Mouse (Mus musculus): ENCODE measurements around the gene Prrt1. TPM values are rescaled to one million over a fixed set of nuclear protein-coding genes. Genes with fewer than 3 reads are reported as not detected.

Gene Prrt1
- polyA plus RNA-seq, 1 experiment: 0.53 TPM

DNA sequence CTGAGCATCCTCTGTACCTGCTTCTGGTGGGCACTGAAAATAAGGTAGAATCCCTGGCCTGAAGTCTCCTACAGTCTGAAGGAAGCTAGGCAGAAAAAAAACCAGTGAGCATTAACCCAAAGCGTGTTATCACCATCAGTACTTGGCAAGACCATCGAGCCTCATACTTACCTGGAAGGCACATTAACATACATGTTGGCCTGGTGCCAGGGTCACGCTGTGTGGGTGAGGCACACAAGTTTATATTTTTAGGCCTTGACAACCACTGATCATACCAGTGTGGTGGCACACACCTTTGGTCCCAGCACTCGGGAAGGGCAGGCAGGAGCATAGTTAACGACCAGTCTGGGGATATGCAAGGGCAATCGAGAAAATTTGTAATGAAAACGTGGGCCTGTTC lies 21.3 kb upstream of the Prrt1 start:
- Histone ChIP-seq H3K4me3 (ENCODE audit: insufficient read depth, low read length) (no peak overlapping the region), H3K4me1 (ENCODE audit: control insufficient read depth, insufficient read depth, low read length) (peaks cover 4% of the 10 kb centered on the region; the same call in 1 of the 2 replicates), H3K27ac (ENCODE audit: insufficient read depth, low read length) (no peak overlapping the region)
- TF ChIP-seq CTCF (IDR thresholded peaks at IDR 0.05; ENCODE audit: borderline replicate concordance, insufficient read depth, low read length): no peak
- TF ChIP-seq POLR2A (IDR thresholded peaks at IDR 0.05; ENCODE audit: low read depth, low read length): no peak

DNA sequence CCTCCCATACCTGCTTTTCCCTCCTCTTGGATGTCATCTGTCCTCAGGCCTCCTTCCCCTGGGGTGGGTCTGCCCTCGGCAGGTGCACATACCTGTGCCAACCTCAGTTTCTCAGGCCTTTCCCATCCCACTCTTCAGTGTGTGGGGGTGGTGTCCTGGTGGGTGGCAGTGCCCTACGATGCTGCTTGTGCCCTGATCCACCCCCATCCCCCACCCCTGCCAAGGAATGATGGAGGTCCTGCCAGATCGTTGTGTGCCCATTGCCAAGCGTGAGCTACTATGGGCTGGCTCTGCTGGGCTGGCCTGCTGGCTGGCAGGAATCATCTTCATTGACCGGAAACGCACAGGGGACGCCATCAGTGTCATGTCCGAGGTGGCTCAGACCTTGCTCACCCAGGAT lies 18.3 kb upstream of the Prrt1 start:
- no peak for TF ChIP-seq POLR2A (IDR thresholded peaks at IDR 0.05; ENCODE audit: low read depth, low read length)
- TF ChIP-seq CTCF (IDR thresholded peaks at IDR 0.05; ENCODE audit: borderline replicate concordance, insufficient read depth, low read length): no peak
- no peak overlapping the region for H3K27ac ChIP-seq (ENCODE audit: insufficient read depth, low read length)

DNA sequence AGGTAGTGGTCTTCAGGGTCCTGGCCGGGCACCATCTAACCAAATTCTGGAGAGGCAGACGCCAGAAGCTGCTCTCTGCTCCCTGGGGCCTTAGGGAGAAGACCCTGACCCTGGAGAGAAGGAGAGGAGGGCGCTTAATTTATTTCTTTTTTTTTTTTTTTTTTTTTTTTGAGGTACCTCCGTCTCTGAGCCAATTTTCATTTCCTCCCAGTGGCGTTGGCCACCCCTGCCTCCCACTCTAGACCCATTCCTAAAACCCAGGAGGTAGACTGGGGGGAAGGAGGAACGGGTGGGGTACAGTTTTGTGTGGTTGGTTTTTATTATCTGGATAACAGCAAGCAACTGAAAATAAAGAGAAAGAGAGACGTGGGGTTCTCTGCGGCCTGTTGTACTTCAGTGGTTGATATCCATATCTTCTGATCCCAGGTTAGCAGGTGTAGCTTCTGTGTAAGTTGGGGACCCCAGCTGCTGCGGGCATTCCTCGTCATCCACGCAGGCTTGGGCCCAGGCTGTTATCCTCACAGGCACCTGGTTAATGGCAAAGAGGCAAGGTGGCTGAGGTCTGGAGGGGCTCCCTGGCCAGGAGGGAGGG lies 16.2 kb upstream of the Prrt1 start:
- Histone ChIP-seq H3K4me3 (ENCODE audit: insufficient read depth, low read length) (no peak overlapping the region), H3K4me1 (ENCODE audit: control insufficient read depth, insufficient read depth, low read length) (no peaks in the 10 kb centered on the region), H3K27ac (ENCODE audit: insufficient read depth, low read length) (no peak overlapping the region)
- TF ChIP-seq POLR2A (IDR thresholded peaks at IDR 0.05; ENCODE audit: low read depth, low read length): no peak
- no peak for TF ChIP-seq CTCF (IDR thresholded peaks at IDR 0.05; ENCODE audit: borderline replicate concordance, insufficient read depth, low read length)

More for the DNA sequence above, 18.3 kb upstream of the Prrt1 start:
- Histone ChIP-seq H3K4me1 (ENCODE audit: control insufficient read depth, insufficient read depth, low read length) (peaks cover 4% of the 10 kb centered on the region; the same call in 1 of the 2 replicates), H3K4me3 (ENCODE audit: insufficient read depth, low read length) (no peak overlapping the region)

DNA sequence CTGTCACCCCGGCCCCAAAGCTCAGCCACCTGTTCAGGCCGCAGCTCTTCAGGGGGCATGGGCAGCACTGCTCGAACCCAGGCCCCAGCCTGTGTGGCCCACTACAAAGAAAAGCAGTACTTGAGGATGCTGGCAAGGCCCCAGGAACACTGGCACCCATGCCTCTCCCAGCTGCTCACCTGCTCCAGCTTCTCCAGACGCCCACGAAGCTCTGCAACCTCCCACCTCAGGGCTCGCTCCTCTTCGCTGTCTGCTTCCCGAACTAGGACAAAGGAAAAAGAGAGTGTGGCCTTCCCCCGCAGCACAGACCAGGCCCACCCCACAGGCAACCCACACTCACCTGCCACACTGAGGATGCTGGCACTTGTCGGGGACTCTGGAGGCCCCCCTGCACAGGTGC lies 15.5 kb upstream of the Prrt1 start:
- TF ChIP-seq POLR2A (IDR thresholded peaks at IDR 0.05; ENCODE audit: low read depth, low read length) (no peak), CTCF (IDR thresholded peaks at IDR 0.05; ENCODE audit: borderline replicate concordance, insufficient read depth, low read length) (no peak)
- H3K27ac ChIP-seq (ENCODE audit: insufficient read depth, low read length): no peak overlapping the region
- no peak overlapping the region for H3K4me3 ChIP-seq (ENCODE audit: insufficient read depth, low read length)
- H3K4me1 ChIP-seq (ENCODE audit: control insufficient read depth, insufficient read depth, low read length): no peaks in the 10 kb centered on the region

DNA sequence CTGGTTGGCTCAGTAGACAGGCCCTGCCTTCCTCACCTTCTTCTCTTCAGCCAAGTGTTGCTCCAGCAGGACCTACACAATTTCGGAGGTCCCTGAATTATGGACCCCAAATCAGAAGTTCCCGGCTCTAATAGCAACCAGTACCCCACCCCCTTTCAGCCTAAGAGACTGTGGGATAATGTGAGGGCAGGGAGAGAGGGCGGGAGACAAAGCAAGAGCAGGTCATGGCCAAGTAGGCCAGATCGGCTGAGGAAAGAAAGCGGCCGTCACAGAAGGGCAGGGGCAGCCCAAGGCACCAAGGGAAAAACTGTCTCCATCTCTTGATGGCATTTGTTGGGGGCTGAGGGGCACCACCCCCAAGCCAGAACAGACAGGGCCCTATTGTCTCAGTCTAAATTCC lies 13.5 kb upstream of the Prrt1 start, which contains the start of gene Egfl8:
Egfl8 (minus strand) TSS at position 101 of the 400 bp plus-strand sequence.
- H3K4me3 ChIP-seq (ENCODE audit: insufficient read depth, low read length): no peak within 1 kb of the TSS
- no peak within 1 kb of the TSS for H3K27ac ChIP-seq (ENCODE audit: insufficient read depth, low read length)
- no peaks in the 10 kb centered on the region for H3K4me1 ChIP-seq (ENCODE audit: control insufficient read depth, insufficient read depth, low read length)
- TF ChIP-seq POLR2A (IDR thresholded peaks at IDR 0.05; ENCODE audit: low read depth, low read length) (no peak), CTCF (IDR thresholded peaks at IDR 0.05; ENCODE audit: borderline replicate concordance, insufficient read depth, low read length) (no peak)

DNA sequence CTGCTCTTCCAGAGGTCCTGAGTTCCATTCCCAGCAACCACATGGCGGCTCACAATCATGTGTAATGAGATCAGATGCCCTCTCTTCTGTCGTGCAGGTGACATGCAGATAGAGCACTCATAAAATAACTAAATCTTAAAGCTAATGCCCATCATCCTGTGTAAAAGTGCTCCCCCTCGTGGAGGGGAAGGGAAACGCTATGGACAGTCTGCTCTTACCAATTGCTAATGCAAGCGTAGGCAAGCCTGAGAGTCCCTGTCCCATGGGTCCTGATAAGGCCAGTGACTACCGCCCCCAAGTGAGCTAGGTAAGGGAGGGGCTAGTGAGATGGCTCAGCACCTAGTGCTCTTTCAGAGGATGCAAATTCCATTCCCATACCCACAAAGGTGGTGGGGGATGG lies 10.3 kb upstream of the Prrt1 start:
- Histone ChIP-seq H3K27ac (ENCODE audit: insufficient read depth, low read length) (no peak overlapping the region), H3K4me1 (ENCODE audit: control insufficient read depth, insufficient read depth, low read length) (no peaks in the 10 kb centered on the region), H3K4me3 (ENCODE audit: insufficient read depth, low read length) (no peak overlapping the region)
- TF ChIP-seq CTCF (IDR thresholded peaks at IDR 0.05; ENCODE audit: borderline replicate concordance, insufficient read depth, low read length) (peak; percentile 57; the same call in 1 of the 2 replicates), POLR2A (IDR thresholded peaks at IDR 0.05; ENCODE audit: low read depth, low read length) (no peak)

DNA sequence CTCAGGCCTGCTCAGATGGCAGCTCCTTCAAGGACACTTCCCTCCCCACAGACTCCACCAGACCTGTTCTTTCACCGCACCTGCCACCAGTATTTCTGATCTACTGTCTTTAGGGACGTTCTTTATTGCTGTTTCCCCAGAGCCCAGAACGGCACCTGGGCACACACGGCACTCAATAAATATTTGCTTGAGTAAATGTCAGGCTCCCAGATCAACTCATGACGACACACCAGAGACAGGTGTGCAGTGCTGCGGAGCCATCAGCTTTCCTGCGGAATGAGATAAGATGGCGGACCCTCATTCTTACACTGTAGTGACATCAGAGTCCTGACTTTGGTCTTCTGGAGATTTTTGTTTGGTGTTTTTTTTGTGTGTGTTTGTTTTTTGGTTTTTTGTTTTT lies 8.3 kb upstream of the Prrt1 start:
- Histone ChIP-seq H3K4me1 (ENCODE audit: control insufficient read depth, insufficient read depth, low read length) (0 out of 2 replicates have a peak, but pooled peaks cover under 1% of the 10 kb centered on the region), H3K4me3 (ENCODE audit: insufficient read depth, low read length) (no peak overlapping the region), H3K27ac (ENCODE audit: insufficient read depth, low read length) (no peak overlapping the region)
- TF ChIP-seq POLR2A (IDR thresholded peaks at IDR 0.05; ENCODE audit: low read depth, low read length) (no peak), CTCF (IDR thresholded peaks at IDR 0.05; ENCODE audit: borderline replicate concordance, insufficient read depth, low read length) (no peak)

DNA sequence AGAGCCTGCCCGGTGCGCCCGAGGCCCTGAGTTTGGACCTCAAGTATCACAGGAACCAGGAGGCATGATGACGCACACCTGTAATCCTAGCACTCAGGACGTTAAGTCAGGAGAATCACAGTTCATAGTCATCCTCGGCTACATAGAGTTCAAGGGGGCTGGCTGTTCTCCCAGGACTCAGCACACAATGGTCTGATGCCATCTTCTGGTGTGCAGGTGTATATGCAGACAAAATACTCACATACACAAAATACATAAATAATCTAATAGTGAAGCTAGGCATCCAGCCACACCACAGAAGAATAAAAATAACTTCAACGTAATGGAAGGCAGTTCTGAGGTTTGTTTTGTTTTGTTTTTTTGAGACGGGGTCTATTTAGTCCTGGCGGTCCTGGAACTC lies 6.2 kb upstream of the Prrt1 start:
- Histone ChIP-seq H3K27ac (ENCODE audit: insufficient read depth, low read length) (no peak overlapping the region), H3K4me1 (ENCODE audit: control insufficient read depth, insufficient read depth, low read length) (peaks cover 4% of the 10 kb centered on the region; the same call in 1 of the 2 replicates), H3K4me3 (ENCODE audit: insufficient read depth, low read length) (no peak overlapping the region)
- TF ChIP-seq POLR2A (IDR thresholded peaks at IDR 0.05; ENCODE audit: low read depth, low read length): no peak
- TF ChIP-seq CTCF (IDR thresholded peaks at IDR 0.05; ENCODE audit: borderline replicate concordance, insufficient read depth, low read length): no peak

DNA sequence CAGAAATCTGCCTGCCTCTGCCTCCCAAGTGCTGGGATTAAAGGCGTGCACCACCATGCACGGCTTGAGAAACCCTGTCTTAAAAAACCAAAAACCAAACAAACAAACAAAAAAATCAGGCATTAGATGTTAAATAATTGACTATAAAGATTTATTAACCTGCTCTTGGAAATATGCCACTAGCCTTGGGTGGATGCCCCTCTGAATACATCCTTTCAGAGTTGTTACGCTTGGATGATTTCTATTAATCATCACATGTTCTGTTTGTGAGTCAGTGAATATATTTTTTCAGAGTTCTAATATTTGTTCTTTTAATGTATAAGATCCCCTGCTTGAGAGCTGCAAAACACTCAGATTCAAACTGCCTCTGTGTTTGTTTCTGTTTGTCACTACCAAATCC lies 4.4 kb upstream of the Prrt1 start:
- Histone ChIP-seq H3K4me1 (ENCODE audit: control insufficient read depth, insufficient read depth, low read length) (peaks cover 9% of the 10 kb centered on the region; the same call in 1 of the 2 replicates), H3K27ac (ENCODE audit: insufficient read depth, low read length) (no peak overlapping the region), H3K4me3 (ENCODE audit: insufficient read depth, low read length) (no peak overlapping the region)
- TF ChIP-seq POLR2A (IDR thresholded peaks at IDR 0.05; ENCODE audit: low read depth, low read length): no peak
- TF ChIP-seq CTCF (IDR thresholded peaks at IDR 0.05; ENCODE audit: borderline replicate concordance, insufficient read depth, low read length): no peak

DNA sequence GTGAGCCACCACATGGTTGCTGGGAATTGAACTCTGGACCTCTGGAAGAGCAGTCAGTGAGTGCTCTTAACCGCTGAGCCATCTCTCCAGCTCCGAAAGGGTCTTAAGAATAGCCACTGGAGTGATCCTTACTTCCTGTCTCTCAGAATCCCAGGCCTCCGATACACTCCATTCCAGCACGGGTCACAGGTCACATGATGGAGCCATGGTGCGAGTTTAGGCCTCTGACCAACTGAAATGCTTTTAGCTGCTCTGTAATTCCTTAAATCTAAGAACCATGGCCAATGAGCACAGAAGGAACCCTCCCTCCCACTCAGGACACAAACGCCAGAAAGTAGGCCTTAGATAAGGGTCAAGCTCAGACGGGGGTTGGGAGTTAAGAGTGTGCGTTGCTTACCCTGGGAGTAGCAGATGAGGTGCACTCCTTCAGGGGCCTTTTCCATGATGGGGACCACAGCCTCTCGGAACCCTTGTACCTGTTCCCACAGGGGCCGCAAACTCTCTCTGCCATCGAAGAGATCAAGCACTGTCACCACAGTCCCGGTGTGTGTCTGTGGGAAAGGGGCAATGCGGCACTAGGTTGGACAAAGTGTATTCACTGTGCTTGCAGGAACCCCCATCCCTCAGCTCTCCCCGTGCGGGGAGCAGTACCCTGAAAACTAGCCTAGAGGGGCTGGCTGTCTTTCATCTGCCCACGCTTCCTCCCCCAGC lies 3.1 kb upstream of the Prrt1 start:
- peak overlapping the region; percentile 93 for H3K4me3 ChIP-seq (ENCODE audit: insufficient read depth, low read length)
- no peak overlapping the region for H3K27ac ChIP-seq (ENCODE audit: insufficient read depth, low read length)
- no peak for TF ChIP-seq POLR2A (IDR thresholded peaks at IDR 0.05; ENCODE audit: low read depth, low read length)
- no peak for TF ChIP-seq CTCF (IDR thresholded peaks at IDR 0.05; ENCODE audit: borderline replicate concordance, insufficient read depth, low read length)
- H3K4me1 ChIP-seq (ENCODE audit: control insufficient read depth, insufficient read depth, low read length): peaks cover 9% of the 10 kb centered on the region; the same call in 1 of the 2 replicates

Measured in embryonic fibroblast, embryonic 13.5 days (primary cell).